12 mouse cellular contexts compared by ENCODE assay signal in genomic region chr12:102451126-102451851, GRCm38 (mm10). TPM values are rescaled to one million over a fixed set of nuclear protein-coding genes. Genes with fewer than 3 reads are reported as not detected.
A peak's percentile ranks its signal among the peaks of the same experiment; 100 is the strongest.
DNase-seq lines count a peak whose midpoint lies in the region; ATAC-seq and TF ChIP-seq lines count a peak whose summit lies in the region.
"Had no signal": no experiment of that assay in that cellular context is flagged by ENCODE, and none has a peak within 500 bp of the region (broad histone marks: within the 10 kb centered on the region; RNA-seq: fewer than 3 reads in every experiment).

No protein-coding gene starts in this region.

- no peak for TF ChIP-seq EP300 in lung, postnatal 0 days (IDR thresholded peaks at IDR 0.05)

- peak overlapping the region; percentile 74 for H3K27ac ChIP-seq in gastrocnemius, adult 2 months
- H3K27ac ChIP-seq in lung, postnatal 0 days (ENCODE audit: low read length): peak overlapping the region; percentile 26
- H3K27ac ChIP-seq: embryonic facial prominence, embryonic 12.5 days had no signal

- intact Hi-C loops in gastrocnemius, adult 2 months (cut with DNase I): no loop called here
- intact Hi-C loops in heart, postnatal 10 days (cut with DNase I): loop anchor here (5.0 kb wide), 1 partner anchor 34 kb away; no protein-coding TSS in a partner anchor
- intact Hi-C loops in left cerebral cortex, postnatal 10 days (cut with DNase I): no loop called here

- no peaks in the 10 kb centered on the region for H3K9me3 ChIP-seq in lung, postnatal 0 days (ENCODE audit: low read length)
- H3K9me3 ChIP-seq: embryonic facial prominence, embryonic 12.5 days; limb, embryonic 15.5 days had no signal

- ATAC-seq in lung, postnatal 0 days: no peak; the same call in 1 of the 2 replicates
- ATAC-seq in monocyte, adult 5-6 weeks (replicated peaks; ENCODE audit: insufficient number of reproducible peaks, low FRiP score, low TSS enrichment, poor library complexity, severe bottlenecking): peak; percentile 59

- TF ChIP-seq CTCF in gastrocnemius, adult 2 months (IDR thresholded peaks at IDR 0.05): no peak
- TF ChIP-seq CTCF in lung, postnatal 0 days (IDR thresholded peaks at IDR 0.05): no peak

- no peak overlapping the region for H3K4me2 ChIP-seq in lung, postnatal 0 days (replicated peaks; ENCODE audit: low read depth, low read length)
- H3K4me2 ChIP-seq: embryonic facial prominence, embryonic 12.5 days; limb, embryonic 15.5 days had no signal

- H3K4me3 ChIP-seq in gastrocnemius, adult 2 months: no peak overlapping the region; the same call in 1 of the 2 replicates
- H3K4me3 ChIP-seq in lung, postnatal 0 days (ENCODE audit: low read depth, low read length): no peak overlapping the region
- H3K4me3 ChIP-seq: embryonic facial prominence, embryonic 12.5 days; limb, embryonic 15.5 days had no signal

- H3K27me3 ChIP-seq in lung, postnatal 0 days (replicated peaks; ENCODE audit: insufficient read depth, low read length): no peaks in the 10 kb centered on the region
- H3K27me3 ChIP-seq: embryonic facial prominence, embryonic 12.5 days; limb, embryonic 15.5 days had no signal

- no peak for DNase-seq in gastrocnemius, adult 2 months
- no peak for DNase-seq in gastrocnemius, adult 18-20 months (ENCODE audit: low spot score)
- peak; percentile 42 for DNase-seq in lung, postnatal 0 days (ENCODE audit: low spot score)
- no peak for DNase-seq in lung, postnatal 4 days
- peak; percentile 21 to 34 for DNase-seq in heart, postnatal 10 days
- DNase-seq in left cerebral cortex, postnatal 10 days (ENCODE audit: extremely low spot score in 1 of 2, low spot score in 2 of 2): no peak
- DNase-seq in adrenal gland, postnatal 25 days: no peak
- DNase-seq: adrenal gland, adult 2 months; right cerebral cortex, postnatal 25 days had no signal

- H3K4me1 ChIP-seq in lung, postnatal 0 days (ENCODE audit: insufficient read depth, low read depth, low read length): peaks cover 6% of the 10 kb centered on the region; the same call in 1 of the 2 replicates
- H3K4me1 ChIP-seq: embryonic facial prominence, embryonic 12.5 days had no signal

- WGBS in lung, postnatal 0 days: 53% methylated on average over 8 of the region's 8 CpGs

- no peak overlapping the region for H3K9ac ChIP-seq in lung, postnatal 0 days (replicated peaks; ENCODE audit: low read depth)
- H3K9ac ChIP-seq: embryonic facial prominence, embryonic 12.5 days; limb, embryonic 15.5 days had no signal

- H3K36me3 ChIP-seq in lung, postnatal 0 days (ENCODE audit: insufficient read depth, low read length): no peaks in the 10 kb centered on the region
- H3K36me3 ChIP-seq: embryonic facial prominence, embryonic 12.5 days; limb, embryonic 15.5 days had no signal

RNA-seq across cellular contexts. Expression of gene Lgmn, which starts 11.7 kb away (rescaled TPM):
- total RNA-seq in gastrocnemius, adult 2 months (2021): 10 to 100 TPM; 21.1 to 30.2 TPM
- total RNA-seq in gastrocnemius, adult 18-20 months (2021): 10 to 100 TPM; 24.5 to 25.9 TPM
- 174 and 198 TPM in 2 replicates for polyA plus RNA-seq in lung, postnatal 0 days (2015; fragmentation: Nextera tagmentation; extraction: Ambion mirVana)
- total RNA-seq in heart, postnatal 10 days (2021): 10 to 100 TPM; 93.2 to 94.9 TPM
- 99.2 to 194 TPM (median 145 TPM) in 3 replicates for total RNA-seq in monocyte, adult 5-6 weeks (2017)
- 100 to 1,000 TPM; 118 to 124 TPM for total RNA-seq in left cerebral cortex, postnatal 10 days (2021)
- total RNA-seq in adrenal gland, postnatal 25 days (2021): 110 and 136 TPM in 2 replicates

RNA-seq across cellular contexts. Expression of gene Golga5, which starts 17.6 kb away (rescaled TPM):
- total RNA-seq in gastrocnemius, adult 2 months (2021): 10 to 100 TPM; 30.0 to 31.2 TPM
- total RNA-seq in gastrocnemius, adult 18-20 months (2021): 10 to 100 TPM; 29.5 to 31.3 TPM
- polyA plus RNA-seq in lung, postnatal 0 days (2015; fragmentation: Nextera tagmentation; extraction: Ambion mirVana): 27.5 and 29.8 TPM in 2 replicates
- total RNA-seq in heart, postnatal 10 days (2021): 10 to 100 TPM; 24.5 to 25.9 TPM
- total RNA-seq in monocyte, adult 5-6 weeks (2017): 57.5 to 95.6 TPM (median 78.2 TPM) in 3 replicates
- total RNA-seq in left cerebral cortex, postnatal 10 days (2021): 10 to 100 TPM; 22.7 to 28.1 TPM
- total RNA-seq in adrenal gland, postnatal 25 days (2021): 44.1 and 51.4 TPM in 2 replicates

Comparison
In these comparisons a context has a peak if more than half of its experiments do, and no peak if none do; other contexts are left out.
1. DNase-seq: peak in lung, postnatal 0 days (single experiment) and heart, postnatal 10 days (2 of 2); none in gastrocnemius, adult 2 months (single experiment), gastrocnemius, adult 18-20 months (single experiment), lung, postnatal 4 days (0 of 2), left cerebral cortex, postnatal 10 days (0 of 2) and adrenal gland, postnatal 25 days (single experiment).